Mouse (Mus musculus): ENCODE results near the gene Ptk6. TPM values are rescaled to one million over a fixed set of nuclear protein-coding genes. Genes with fewer than 3 reads are reported as not detected.
"Not testable (repeated sequence)": the region's sequence is repeated elsewhere in the genome, so short reads cannot be mapped to it uniquely, and the experiment has no call there.

Ptk6 gene
- polyA plus RNA-seq, 1 experiment from 2014 or later, result not detected

GRCm38 (mm10) chr2:181212389-181213020 is 9.9 kb upstream of the Ptk6 start:
- Histone ChIP-seq H3K4me3 (ENCODE audit: low read depth, low read length) (peak overlapping the region; percentile 23), H3K27ac (ENCODE audit: low read depth, low read length) (no peak overlapping the region), H3K9me3 (ENCODE audit: control insufficient read depth, low read length) (no peaks in the 10 kb centered on the region), H3K36me3 (ENCODE audit: control insufficient read depth, insufficient read depth, low read length) (no peaks in the 10 kb centered on the region), H3K4me1 (ENCODE audit: control insufficient read depth, insufficient read depth, low read length) (peaks cover 11% of the 10 kb centered on the region), H3K4me2 (ENCODE audit: low read depth) (peak overlapping the region; percentile 43), H3K9ac (ENCODE audit: low read length) (peak overlapping the region; percentile 31), H3K27me3 (ENCODE audit: control insufficient read depth, insufficient read depth, low read length) (peaks cover 31% of the 10 kb centered on the region)
- WGBS, result 3% methylated on average over 34 of the region's 34 CpGs
- DNase-seq (ENCODE audit: low spot score) (peak; percentile 30), ATAC-seq (ENCODE audit: insufficient read depth, low FRiP score, low TSS enrichment) (no peak)

- ATAC-seq (ENCODE audit: insufficient read depth, low FRiP score, low TSS enrichment), result no peak
Observed at GRCm38 (mm10) chr2:181206118-181206517, 3.5 kb upstream of the Ptk6 start.

GRCm38 (mm10) chr2:181205678-181206077 is 3.1 kb upstream of the Ptk6 start:
- H3K4me3 ChIP-seq (ENCODE audit: low read depth, low read length), result no peak overlapping the region
- H3K27me3 ChIP-seq (ENCODE audit: control insufficient read depth, insufficient read depth, low read length), result no peaks in the 10 kb centered on the region
- no peak overlapping the region for H3K27ac ChIP-seq (ENCODE audit: low read depth, low read length)
- H3K36me3 ChIP-seq (ENCODE audit: control insufficient read depth, insufficient read depth, low read length), result no peaks in the 10 kb centered on the region
- no peak for ATAC-seq (ENCODE audit: insufficient read depth, low FRiP score, low TSS enrichment)
- no peak overlapping the region for H3K4me2 ChIP-seq (ENCODE audit: low read depth)
- no peak for DNase-seq (ENCODE audit: low spot score)
- H3K9me3 ChIP-seq (ENCODE audit: control insufficient read depth, low read length), result no peaks in the 10 kb centered on the region
- 87% methylated on average over 5 of the region's 5 CpGs for WGBS
- no peaks in the 10 kb centered on the region for H3K4me1 ChIP-seq (ENCODE audit: control insufficient read depth, insufficient read depth, low read length)
- no peak overlapping the region for H3K9ac ChIP-seq (ENCODE audit: low read length)

More at GRCm38 (mm10) chr2:181206118-181206517, 3.5 kb upstream of the Ptk6 start:
- Histone ChIP-seq H3K4me1 (ENCODE audit: control insufficient read depth, insufficient read depth, low read length) (no peaks in the 10 kb centered on the region), H3K4me3 (ENCODE audit: low read depth, low read length) (no peak overlapping the region), H3K27me3 (ENCODE audit: control insufficient read depth, insufficient read depth, low read length) (peaks cover 1% of the 10 kb centered on the region; the same call in 1 of the 2 replicates), H3K4me2 (ENCODE audit: low read depth) (no peak overlapping the region), H3K36me3 (ENCODE audit: control insufficient read depth, insufficient read depth, low read length) (no peaks in the 10 kb centered on the region), H3K9ac (ENCODE audit: low read length) (no peak overlapping the region), H3K9me3 (ENCODE audit: control insufficient read depth, low read length) (no peaks in the 10 kb centered on the region), H3K27ac (ENCODE audit: low read depth, low read length) (no peak overlapping the region)
- WGBS, result 77% methylated on average over 9 of the region's 9 CpGs
- no peak for DNase-seq (ENCODE audit: low spot score)

GRCm38 (mm10) chr2:181202886-181203285 is 297 bp upstream of the Ptk6 start:
- H3K27ac ChIP-seq (ENCODE audit: low read depth, low read length), result no peak overlapping the region
- H3K4me3 ChIP-seq (ENCODE audit: low read depth, low read length), result no peak overlapping the region
- no peaks in the 10 kb centered on the region for H3K36me3 ChIP-seq (ENCODE audit: control insufficient read depth, insufficient read depth, low read length)
- H3K9ac ChIP-seq (ENCODE audit: low read length), result no peak overlapping the region
- no peak for ATAC-seq (ENCODE audit: insufficient read depth, low FRiP score, low TSS enrichment)
- 79% methylated on average over 6 of the region's 6 CpGs for WGBS
- H3K4me2 ChIP-seq (ENCODE audit: low read depth), result no peak overlapping the region
- no peaks in the 10 kb centered on the region for H3K9me3 ChIP-seq (ENCODE audit: control insufficient read depth, low read length)
- H3K27me3 ChIP-seq (ENCODE audit: control insufficient read depth, insufficient read depth, low read length), result no peaks in the 10 kb centered on the region
- DNase-seq (ENCODE audit: low spot score), result no peak
- H3K4me1 ChIP-seq (ENCODE audit: control insufficient read depth, insufficient read depth, low read length), result no peaks in the 10 kb centered on the region

GRCm38 (mm10) chr2:181201606-181202005 is 983 bp downstream of the Ptk6 start:
- no peak for ATAC-seq (ENCODE audit: insufficient read depth, low FRiP score, low TSS enrichment)
- Histone ChIP-seq H3K9ac (ENCODE audit: low read length) (no peak overlapping the region), H3K36me3 (ENCODE audit: control insufficient read depth, insufficient read depth, low read length) (no peaks in the 10 kb centered on the region), H3K4me1 (ENCODE audit: control insufficient read depth, insufficient read depth, low read length) (no peaks in the 10 kb centered on the region), H3K4me3 (ENCODE audit: low read depth, low read length) (no peak overlapping the region), H3K27me3 (ENCODE audit: control insufficient read depth, insufficient read depth, low read length) (no peaks in the 10 kb centered on the region), H3K9me3 (ENCODE audit: control insufficient read depth, low read length) (no peaks in the 10 kb centered on the region), H3K27ac (ENCODE audit: low read depth, low read length) (no peak overlapping the region), H3K4me2 (ENCODE audit: low read depth) (no peak overlapping the region)
- DNase-seq (ENCODE audit: low spot score), result no peak
- WGBS, result 72% methylated on average over 3 of the region's 3 CpGs

- Histone ChIP-seq H3K36me3 (ENCODE audit: control insufficient read depth, insufficient read depth, low read length) (no peaks in the 10 kb centered on the region), H3K9me3 (ENCODE audit: control insufficient read depth, low read length) (no peaks in the 10 kb centered on the region), H3K4me1 (ENCODE audit: control insufficient read depth, insufficient read depth, low read length) (no peaks in the 10 kb centered on the region), H3K4me3 (ENCODE audit: low read depth, low read length) (no peak overlapping the region), H3K27ac (ENCODE audit: low read depth, low read length) (no peak overlapping the region), H3K4me2 (ENCODE audit: low read depth) (no peak overlapping the region), H3K27me3 (ENCODE audit: control insufficient read depth, insufficient read depth, low read length) (no peaks in the 10 kb centered on the region), H3K9ac (ENCODE audit: low read length) (no peak overlapping the region)
- 90% methylated on average over 4 of the region's 4 CpGs for WGBS
- ATAC-seq (ENCODE audit: insufficient read depth, low FRiP score, low TSS enrichment), result no peak
- DNase-seq (ENCODE audit: low spot score), result no peak
Observed at GRCm38 (mm10) chr2:181196628-181197300, 5.8 kb downstream of the Ptk6 start.

- 82% methylated on average over 3 of the region's 3 CpGs for WGBS
- Histone ChIP-seq H3K4me1 (ENCODE audit: control insufficient read depth, insufficient read depth, low read length) (peaks cover 5% of the 10 kb centered on the region; the same call in 1 of the 2 replicates), H3K27ac (ENCODE audit: low read depth, low read length) (no peak overlapping the region), H3K9ac (ENCODE audit: low read length) (no peak overlapping the region), H3K36me3 (ENCODE audit: control insufficient read depth, insufficient read depth, low read length) (no peaks in the 10 kb centered on the region), H3K27me3 (ENCODE audit: control insufficient read depth, insufficient read depth, low read length) (no peaks in the 10 kb centered on the region), H3K9me3 (ENCODE audit: control insufficient read depth, low read length) (no peaks in the 10 kb centered on the region), H3K4me2 (ENCODE audit: low read depth) (no peak overlapping the region), H3K4me3 (ENCODE audit: low read depth, low read length) (no peak overlapping the region)
- DNase-seq (ENCODE audit: low spot score) (no peak), ATAC-seq (ENCODE audit: insufficient read depth, low FRiP score, low TSS enrichment) (no peak)
Observed at GRCm38 (mm10) chr2:181193044-181193443, 9.5 kb downstream of the Ptk6 start.

- 61% methylated on average over 4 of the region's 4 CpGs for WGBS
- H3K9ac ChIP-seq (ENCODE audit: low read length), result no peak overlapping the region
- H3K36me3 ChIP-seq (ENCODE audit: control insufficient read depth, insufficient read depth, low read length), result no peaks in the 10 kb centered on the region
- H3K4me1 ChIP-seq (ENCODE audit: control insufficient read depth, insufficient read depth, low read length), result peaks cover 5% of the 10 kb centered on the region; the same call in 1 of the 2 replicates
- ATAC-seq (ENCODE audit: insufficient read depth, low FRiP score, low TSS enrichment), result no peak
- no peak for DNase-seq (ENCODE audit: low spot score)
- no peaks in the 10 kb centered on the region for H3K9me3 ChIP-seq (ENCODE audit: control insufficient read depth, low read length)
- no peak overlapping the region for H3K4me3 ChIP-seq (ENCODE audit: low read depth, low read length)
- H3K27me3 ChIP-seq (ENCODE audit: control insufficient read depth, insufficient read depth, low read length), result no peaks in the 10 kb centered on the region
- no peak overlapping the region for H3K27ac ChIP-seq (ENCODE audit: low read depth, low read length)
- no peak overlapping the region for H3K4me2 ChIP-seq (ENCODE audit: low read depth)
Observed at GRCm38 (mm10) chr2:181191936-181192335, 10.7 kb downstream of the Ptk6 start.

GRCm38 (mm10) chr2:181191385-181191784 is 11.2 kb downstream of the Ptk6 start:
- not testable (repeated sequence) for DNase-seq (ENCODE audit: low spot score)
- WGBS, result 75% methylated on average over 4 of the region's 4 CpGs

More at GRCm38 (mm10) chr2:181191385-181191784, 11.2 kb downstream of the Ptk6 start:
- H3K4me2 ChIP-seq (ENCODE audit: low read depth); H3K4me3 ChIP-seq (ENCODE audit: low read depth, low read length); H3K27ac ChIP-seq (ENCODE audit: low read depth, low read length); H3K36me3 ChIP-seq (ENCODE audit: control insufficient read depth, insufficient read depth, low read length); H3K9ac ChIP-seq (ENCODE audit: low read length); ATAC-seq (ENCODE audit: insufficient read depth, low FRiP score, low TSS enrichment); H3K4me1 ChIP-seq (ENCODE audit: control insufficient read depth, insufficient read depth, low read length); H3K27me3 ChIP-seq (ENCODE audit: control insufficient read depth, insufficient read depth, low read length); H3K9me3 ChIP-seq (ENCODE audit: control insufficient read depth, low read length): not testable (repeated sequence)

All from neural tube, embryonic 11.5 days (tissue).